Mouse (Mus musculus) G1E (cell line): ENCODE measurements around the gene Lrrn3.

Source experiments
- CTCF ChIP-seq: IDR thresholded peaks from 2 replicates; pipeline ENCODE4 v1.5.1; 2012; ENCODE audit warnings: low read depth, low read length, inconsistent platforms, mixed read lengths
- GATA1 ChIP-seq: IDR thresholded peaks from 2 replicates; pipeline ENCODE4 v1.6.1; 2012; ENCODE audit warnings: borderline replicate concordance, low read length, inconsistent platforms, mixed read lengths

- TF ChIP-seq CTCF (no peak), GATA1 (no peak)
Observed at GRCm38 (mm10) chr12:41425101-41425679, 61.0 kb downstream of the Lrrn3 start.
